Mouse (Mus musculus): Measurements from ENCODE around the gene Fank1. TPM values are rescaled to one million over a fixed set of nuclear protein-coding genes. Genes with fewer than 3 reads are reported as not detected.

Fank1 gene
- polyA plus RNA-seq, 1 experiment, result not detected

GRCm38 (mm10) chr7:133888926-133889920 lies 112.6 kb downstream of the Fank1 start:
- H3K4me3 ChIP-seq (ENCODE audit: insufficient read depth, low read depth, low read length), result no peak overlapping the region
- TF ChIP-seq CTCF (IDR thresholded peaks at IDR 0.05; ENCODE audit: insufficient read depth, low read depth, low read length) (no peak), POLR2A (IDR thresholded peaks at IDR 0.05; ENCODE audit: insufficient read depth, low read depth, low read length) (no peak)
- H3K4me1 ChIP-seq (ENCODE audit: control insufficient read depth, insufficient read depth, low read length), result no peaks in the 10 kb centered on the region
- WGBS, result 78% methylated on average over 19 of the region's 19 CpGs
- H3K27ac ChIP-seq (ENCODE audit: insufficient read depth, low read depth, low read length), result no peak overlapping the region

GRCm38 (mm10) chr7:133889986-133890385 lies 113.3 kb downstream of the Fank1 start:
- WGBS, result 96% methylated on average over 4 of the region's 4 CpGs
- Histone ChIP-seq H3K27ac (ENCODE audit: insufficient read depth, low read depth, low read length) (no peak overlapping the region), H3K4me1 (ENCODE audit: control insufficient read depth, insufficient read depth, low read length) (no peaks in the 10 kb centered on the region), H3K4me3 (ENCODE audit: insufficient read depth, low read depth, low read length) (no peak overlapping the region)
- TF ChIP-seq POLR2A (IDR thresholded peaks at IDR 0.05; ENCODE audit: insufficient read depth, low read depth, low read length), result no peak
- TF ChIP-seq CTCF (IDR thresholded peaks at IDR 0.05; ENCODE audit: insufficient read depth, low read depth, low read length), result no peak

GRCm38 (mm10) chr7:133891298-133891697 lies 114.6 kb downstream of the Fank1 start:
- 95% methylated on average over 9 of the region's 9 CpGs for WGBS
- Histone ChIP-seq H3K4me1 (ENCODE audit: control insufficient read depth, insufficient read depth, low read length) (no peaks in the 10 kb centered on the region), H3K27ac (ENCODE audit: insufficient read depth, low read depth, low read length) (no peak overlapping the region), H3K4me3 (ENCODE audit: insufficient read depth, low read depth, low read length) (no peak overlapping the region)
- TF ChIP-seq POLR2A (IDR thresholded peaks at IDR 0.05; ENCODE audit: insufficient read depth, low read depth, low read length), result no peak
- TF ChIP-seq CTCF (IDR thresholded peaks at IDR 0.05; ENCODE audit: insufficient read depth, low read depth, low read length), result no peak

- H3K27ac ChIP-seq (ENCODE audit: insufficient read depth, low read depth, low read length), result no peak overlapping the region
- H3K4me3 ChIP-seq (ENCODE audit: insufficient read depth, low read depth, low read length), result no peak overlapping the region
- no peaks in the 10 kb centered on the region for H3K4me1 ChIP-seq (ENCODE audit: control insufficient read depth, insufficient read depth, low read length)
- TF ChIP-seq CTCF (IDR thresholded peaks at IDR 0.05; ENCODE audit: insufficient read depth, low read depth, low read length), result no peak
- no peak for TF ChIP-seq POLR2A (IDR thresholded peaks at IDR 0.05; ENCODE audit: insufficient read depth, low read depth, low read length)
- WGBS, result 70% methylated on average over 4 of the region's 4 CpGs
These were observed 115.1 kb downstream of the Fank1 start for GRCm38 (mm10) chr7:133891796-133892195.

- 91% methylated on average over 4 of the region's 4 CpGs for WGBS
- Histone ChIP-seq H3K4me3 (ENCODE audit: insufficient read depth, low read depth, low read length) (no peak overlapping the region), H3K4me1 (ENCODE audit: control insufficient read depth, insufficient read depth, low read length) (no peaks in the 10 kb centered on the region), H3K27ac (ENCODE audit: insufficient read depth, low read depth, low read length) (no peak overlapping the region)
- no peak for TF ChIP-seq CTCF (IDR thresholded peaks at IDR 0.05; ENCODE audit: insufficient read depth, low read depth, low read length)
- TF ChIP-seq POLR2A (IDR thresholded peaks at IDR 0.05; ENCODE audit: insufficient read depth, low read depth, low read length), result no peak
These were observed 122.7 kb downstream of the Fank1 start for GRCm38 (mm10) chr7:133899391-133899790.

- TF ChIP-seq CTCF (IDR thresholded peaks at IDR 0.05; ENCODE audit: insufficient read depth, low read depth, low read length) (no peak), POLR2A (IDR thresholded peaks at IDR 0.05; ENCODE audit: insufficient read depth, low read depth, low read length) (no peak)
- Histone ChIP-seq H3K27ac (ENCODE audit: insufficient read depth, low read depth, low read length) (no peak overlapping the region), H3K4me1 (ENCODE audit: control insufficient read depth, insufficient read depth, low read length) (no peaks in the 10 kb centered on the region), H3K4me3 (ENCODE audit: insufficient read depth, low read depth, low read length) (no peak overlapping the region)
- WGBS, result 91% methylated on average over 4 of the region's 4 CpGs
These were observed 132.3 kb downstream of the Fank1 start for GRCm38 (mm10) chr7:133908966-133909365.

GRCm38 (mm10) chr7:133909833-133910375 lies 133.2 kb downstream of the Fank1 start:
- H3K4me3 ChIP-seq (ENCODE audit: insufficient read depth, low read depth, low read length), result no peak overlapping the region
- TF ChIP-seq POLR2A (IDR thresholded peaks at IDR 0.05; ENCODE audit: insufficient read depth, low read depth, low read length) (no peak), CTCF (IDR thresholded peaks at IDR 0.05; ENCODE audit: insufficient read depth, low read depth, low read length) (no peak)
- H3K27ac ChIP-seq (ENCODE audit: insufficient read depth, low read depth, low read length), result no peak overlapping the region
- WGBS, result 93% methylated on average over 7 of the region's 7 CpGs
- no peaks in the 10 kb centered on the region for H3K4me1 ChIP-seq (ENCODE audit: control insufficient read depth, insufficient read depth, low read length)

GRCm38 (mm10) chr7:133911881-133912280 lies 135.2 kb downstream of the Fank1 start:
- no peak overlapping the region for H3K27ac ChIP-seq (ENCODE audit: insufficient read depth, low read depth, low read length)
- no peak overlapping the region for H3K4me3 ChIP-seq (ENCODE audit: insufficient read depth, low read depth, low read length)
- TF ChIP-seq CTCF (IDR thresholded peaks at IDR 0.05; ENCODE audit: insufficient read depth, low read depth, low read length), result no peak
- TF ChIP-seq POLR2A (IDR thresholded peaks at IDR 0.05; ENCODE audit: insufficient read depth, low read depth, low read length), result no peak
- no peaks in the 10 kb centered on the region for H3K4me1 ChIP-seq (ENCODE audit: control insufficient read depth, insufficient read depth, low read length)
- WGBS, result 63% methylated on average over 3 of the region's 3 CpGs

GRCm38 (mm10) chr7:133916230-133916629 lies 139.6 kb downstream of the Fank1 start:
- WGBS, result 94% methylated on average over 9 of the region's 9 CpGs
- no peak overlapping the region for H3K4me3 ChIP-seq (ENCODE audit: insufficient read depth, low read depth, low read length)
- H3K27ac ChIP-seq (ENCODE audit: insufficient read depth, low read depth, low read length), result no peak overlapping the region
- no peak for TF ChIP-seq CTCF (IDR thresholded peaks at IDR 0.05; ENCODE audit: insufficient read depth, low read depth, low read length)
- TF ChIP-seq POLR2A (IDR thresholded peaks at IDR 0.05; ENCODE audit: insufficient read depth, low read depth, low read length), result no peak
- H3K4me1 ChIP-seq (ENCODE audit: control insufficient read depth, insufficient read depth, low read length), result no peaks in the 10 kb centered on the region; the same call in 1 of the 2 replicates

Measured in olfactory bulb, adult 2 months (tissue).